Mouse (Mus musculus) CD4-positive, CD25-positive, alpha-beta regulatory T cell, adult 2 months (primary cell): ENCODE data around the gene Mrps23.

Experiments
- DNase-seq: peaks from one replicate; pipeline ENCODE4 v3.0.0-alpha.2; 2012; ENCODE audit warnings: low read depth, low spot score

The Mrps23 gene

DNA sequence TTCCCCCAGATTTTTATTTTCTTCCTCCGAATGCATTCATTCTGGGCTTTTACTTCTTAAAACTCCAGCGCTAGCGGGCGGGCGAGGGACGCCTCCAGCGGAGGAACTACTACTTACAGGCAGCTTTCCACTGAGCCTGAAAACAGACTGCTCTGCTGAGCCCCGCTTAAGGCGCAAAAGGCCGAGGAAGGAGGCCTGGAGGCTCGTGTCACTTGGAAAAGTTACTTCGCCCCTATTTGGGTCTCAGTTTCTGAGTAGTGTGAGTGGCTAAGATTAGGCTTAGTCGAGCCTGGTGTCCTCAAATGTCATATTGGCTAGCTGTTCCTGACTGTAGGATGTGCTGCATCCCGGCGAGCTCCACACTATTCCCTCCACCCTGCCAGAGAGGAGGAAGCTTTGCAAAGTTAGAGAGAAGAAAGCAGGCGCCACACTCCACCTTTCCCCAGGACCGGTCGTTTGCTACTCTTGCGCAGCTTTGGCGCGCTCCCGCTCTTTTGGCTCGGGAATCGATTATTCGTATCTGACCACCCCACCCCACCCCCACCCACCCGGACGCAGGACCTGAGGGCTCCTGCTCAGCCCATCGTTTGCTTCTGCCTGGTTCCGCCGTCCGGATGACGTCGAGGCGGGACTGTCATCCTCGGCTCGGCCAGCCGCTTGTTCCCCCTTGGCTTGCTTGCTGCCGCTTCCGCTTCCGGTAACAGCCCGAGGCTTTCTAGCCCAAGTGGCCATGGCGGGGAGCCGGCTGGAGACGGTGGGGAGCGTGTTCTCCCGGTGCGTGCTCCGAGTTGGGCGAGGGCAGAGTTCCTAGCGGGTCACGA lies at the start of gene Mrps23:
Mrps23 (plus strand) TSS at position 677 of the 821 bp plus-strand sequence.
- DNase-seq, result peak; percentile 95

DNA sequence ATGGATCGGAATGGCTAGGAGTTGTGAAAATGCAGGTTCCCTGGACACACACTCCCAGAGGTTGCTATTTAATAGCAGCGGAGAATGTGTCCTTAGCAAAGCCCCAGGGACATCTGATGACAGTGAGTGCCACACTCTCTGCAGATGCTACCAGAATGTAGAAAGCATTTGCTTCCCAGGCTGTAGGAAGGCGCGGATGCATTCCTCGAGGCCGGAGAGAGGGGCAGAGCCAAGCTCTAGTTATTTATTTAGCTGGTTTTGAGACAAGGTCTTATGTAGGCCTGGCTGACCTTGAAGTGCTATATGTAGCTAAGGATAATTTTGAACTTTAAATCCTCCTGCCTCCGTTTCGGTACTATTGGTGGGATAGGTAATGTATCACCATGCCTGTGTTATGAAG lies 49.7 kb upstream of the Mrps23 start:
- no peak for DNase-seq

DNA sequence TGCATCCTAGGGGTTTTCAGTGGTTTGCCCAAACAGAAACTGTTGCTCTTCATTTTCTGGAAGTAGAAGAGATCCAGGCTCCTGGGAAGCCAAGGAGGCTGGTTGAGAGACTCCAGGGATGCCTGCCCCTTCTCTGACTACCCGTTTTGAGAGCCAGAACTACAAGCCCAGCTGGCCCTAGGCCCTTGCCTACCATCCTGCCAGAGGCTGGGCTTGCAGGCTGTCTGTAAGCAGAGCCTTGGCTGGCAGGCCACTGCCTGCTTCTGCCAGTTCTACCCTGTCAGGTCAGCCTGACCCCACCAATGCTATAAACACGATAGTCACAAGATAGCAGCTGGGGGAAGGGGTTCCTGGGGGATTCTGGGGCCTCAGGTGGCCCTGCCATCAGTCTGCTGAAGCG lies 48.7 kb upstream of the Mrps23 start:
- DNase-seq, result no peak

DNA sequence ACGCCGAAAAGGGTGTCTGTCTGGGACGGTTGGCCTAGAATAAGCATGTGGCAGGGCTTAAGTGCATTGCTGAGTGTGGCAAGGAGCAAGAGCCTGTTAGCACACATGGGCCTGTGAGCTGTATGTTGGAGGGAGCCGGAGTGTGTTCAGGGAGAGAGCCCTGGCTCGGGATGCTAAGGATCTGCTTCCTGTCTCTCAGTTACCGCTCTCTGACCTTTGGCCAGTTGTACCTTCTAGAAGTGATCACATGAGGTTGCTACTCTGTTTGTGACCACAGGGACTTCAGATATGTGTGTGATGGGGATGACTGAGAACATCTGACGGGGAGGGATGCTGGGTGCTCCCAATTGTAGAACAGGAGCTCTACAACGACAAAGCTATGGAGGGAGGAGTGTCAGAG lies 48.2 kb upstream of the Mrps23 start:
- no peak for DNase-seq

DNA sequence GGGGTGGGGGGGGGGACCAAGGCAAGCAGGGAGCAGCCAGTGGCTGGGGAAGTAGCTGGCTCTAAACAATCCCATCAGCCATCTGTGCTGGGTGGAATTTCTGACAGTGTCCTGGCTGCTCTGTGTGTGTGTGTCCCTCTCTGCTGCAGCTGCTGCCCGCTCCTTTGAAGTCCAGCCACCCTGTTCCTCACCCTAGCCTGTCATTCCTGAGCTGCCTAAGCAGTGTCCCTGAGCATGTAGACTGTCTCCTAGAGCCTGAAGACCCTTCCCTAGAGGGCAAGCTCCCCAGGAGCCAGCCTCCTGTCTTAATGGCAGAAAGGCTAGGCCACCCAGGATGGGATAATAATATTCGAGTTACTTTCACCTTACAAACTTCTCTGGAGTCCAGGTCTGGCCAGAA lies 47.8 kb upstream of the Mrps23 start:
- no peak for DNase-seq

DNA sequence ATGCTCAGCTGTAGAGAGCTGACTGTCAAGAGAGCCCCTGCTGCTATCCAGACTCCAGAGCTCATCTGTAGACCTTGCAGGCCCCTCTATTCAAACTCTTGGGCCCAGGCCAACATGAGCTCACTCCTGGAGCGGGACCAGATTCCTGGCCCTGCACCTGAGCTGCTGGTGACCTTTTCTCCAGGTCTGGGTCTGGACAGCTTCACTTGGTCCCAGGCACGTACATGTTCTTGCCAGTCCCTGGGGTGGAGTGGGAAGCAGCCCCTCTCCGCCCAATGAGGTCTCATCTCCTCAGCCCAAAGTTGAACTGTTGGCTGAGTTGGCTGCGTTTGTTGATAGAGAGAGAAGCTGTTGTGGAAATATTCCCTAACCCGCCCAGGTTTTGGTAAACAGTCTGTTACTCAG lies 45.3 kb upstream of the Mrps23 start:
- DNase-seq, result no peak

DNA sequence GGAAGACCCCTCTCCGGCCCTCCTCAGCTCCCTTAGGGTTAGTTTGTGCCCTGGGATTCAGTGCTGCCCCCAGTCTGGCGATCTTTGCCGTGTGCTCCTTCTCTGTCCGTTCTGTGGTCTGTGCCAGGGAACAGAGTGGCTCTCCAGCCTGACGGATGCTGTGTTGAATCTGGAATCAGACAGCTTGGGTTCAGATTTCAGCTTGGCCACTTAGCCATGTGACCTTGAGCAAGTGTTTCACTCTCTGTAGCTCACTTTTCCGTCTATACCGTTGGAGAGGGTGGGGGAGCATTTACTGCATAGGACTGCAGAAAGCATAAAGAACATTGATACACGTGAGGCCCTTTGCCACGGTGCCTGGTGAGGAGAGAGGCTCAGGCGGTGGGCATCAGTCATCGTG lies 44.8 kb upstream of the Mrps23 start:
- no peak for DNase-seq

DNA sequence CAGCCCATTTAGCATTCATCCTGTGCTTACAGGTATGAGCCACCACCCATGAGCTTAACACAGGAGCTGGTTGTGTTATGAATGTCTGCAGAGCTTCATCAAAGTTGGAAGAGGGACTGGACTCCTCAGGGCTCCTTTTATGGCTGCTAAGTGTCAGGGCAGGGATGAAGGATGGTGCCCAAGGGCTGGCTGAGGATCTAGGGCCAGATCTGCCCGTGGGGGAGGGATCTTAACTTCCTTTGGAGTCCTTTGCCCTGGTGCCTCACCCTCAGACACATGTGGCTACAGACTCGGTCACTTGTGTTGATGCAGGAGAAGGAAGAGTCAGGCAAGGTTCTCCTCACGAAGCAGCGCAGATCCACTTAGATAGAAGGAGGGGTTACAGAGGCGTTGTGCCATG lies 43.9 kb upstream of the Mrps23 start:
- no peak for DNase-seq

DNA sequence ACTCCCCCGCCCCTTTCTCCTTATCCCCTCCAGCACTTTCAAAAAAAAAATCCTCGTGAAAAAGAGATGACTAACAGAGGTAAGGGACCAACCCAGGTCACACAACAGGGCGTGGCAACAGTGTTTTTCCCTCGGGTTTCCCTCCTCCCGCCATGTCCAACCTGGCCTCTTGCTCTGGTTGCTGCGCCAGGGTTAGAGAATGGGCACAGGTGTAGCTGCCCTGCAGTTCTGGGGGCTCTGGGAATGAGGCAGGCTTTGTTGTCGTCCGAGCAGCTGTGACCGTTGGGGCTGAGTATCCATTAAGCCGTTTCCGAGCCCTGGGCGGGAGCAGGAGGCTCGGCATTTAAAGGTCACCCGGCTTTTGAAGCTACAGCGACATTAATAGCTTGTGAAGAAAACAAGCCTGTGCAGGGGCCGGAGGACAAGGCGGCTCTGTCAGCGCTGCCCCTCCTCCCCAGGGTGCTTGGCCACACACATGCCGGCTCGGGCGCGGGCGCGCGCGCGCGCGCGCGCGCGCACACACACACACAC lies 43.1 kb upstream of the Mrps23 start:
- DNase-seq, result peak; percentile 54

DNA sequence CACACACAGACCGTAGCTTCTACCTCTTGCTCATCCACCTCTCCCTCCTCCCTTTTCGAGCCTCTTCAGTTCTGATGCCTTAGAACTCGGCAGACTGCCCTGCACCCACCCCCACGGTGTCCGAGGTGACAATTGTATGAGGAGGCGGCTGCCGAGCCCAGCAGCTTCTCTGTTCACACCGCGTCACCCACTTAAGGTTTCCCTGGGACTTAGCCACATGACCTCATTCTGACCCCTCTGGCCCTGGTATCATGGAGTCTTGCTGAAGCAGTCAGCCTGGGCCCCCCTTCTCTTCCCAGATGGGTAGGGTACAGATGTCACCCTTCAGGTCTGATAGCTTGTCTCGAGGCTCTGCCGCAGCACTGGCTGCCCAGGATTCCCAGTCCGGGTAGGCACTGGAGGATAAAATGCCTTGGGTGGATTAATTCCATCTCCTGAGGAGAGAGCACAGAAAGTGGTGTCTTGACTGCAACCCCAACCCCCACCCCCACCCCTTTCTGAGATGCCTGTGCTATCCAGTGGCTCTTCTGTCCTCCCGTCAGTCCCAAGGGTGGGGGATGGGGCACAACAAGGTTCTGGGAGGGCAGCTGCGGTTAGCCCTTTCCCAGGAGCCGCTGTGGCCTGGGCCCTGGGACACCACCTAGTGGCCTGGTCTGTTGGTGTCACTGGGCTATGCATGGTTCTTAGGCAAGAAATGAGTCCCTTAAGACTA lies 42.4 kb upstream of the Mrps23 start:
- DNase-seq, result peak; percentile 78

DNA sequence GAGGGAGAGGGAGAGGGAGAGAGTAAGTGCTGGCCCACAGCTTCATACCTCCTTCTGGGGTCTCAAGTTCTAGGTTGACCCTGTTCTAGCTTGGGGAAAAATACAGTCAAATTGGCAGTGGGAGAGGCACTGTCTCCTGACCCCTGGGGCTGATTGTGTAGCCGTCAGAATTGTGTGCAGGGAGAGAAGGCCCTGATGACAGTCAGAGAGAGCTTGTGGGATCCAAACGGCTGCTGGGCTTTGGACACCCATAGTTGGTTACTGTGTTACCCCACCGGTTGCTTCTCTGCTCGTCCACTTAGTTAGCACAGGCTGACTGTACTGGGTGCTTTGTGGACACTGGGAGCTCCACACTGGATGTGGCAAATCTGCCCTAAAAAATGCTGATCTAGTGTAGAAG lies 41.4 kb upstream of the Mrps23 start:
- DNase-seq, result no peak

DNA sequence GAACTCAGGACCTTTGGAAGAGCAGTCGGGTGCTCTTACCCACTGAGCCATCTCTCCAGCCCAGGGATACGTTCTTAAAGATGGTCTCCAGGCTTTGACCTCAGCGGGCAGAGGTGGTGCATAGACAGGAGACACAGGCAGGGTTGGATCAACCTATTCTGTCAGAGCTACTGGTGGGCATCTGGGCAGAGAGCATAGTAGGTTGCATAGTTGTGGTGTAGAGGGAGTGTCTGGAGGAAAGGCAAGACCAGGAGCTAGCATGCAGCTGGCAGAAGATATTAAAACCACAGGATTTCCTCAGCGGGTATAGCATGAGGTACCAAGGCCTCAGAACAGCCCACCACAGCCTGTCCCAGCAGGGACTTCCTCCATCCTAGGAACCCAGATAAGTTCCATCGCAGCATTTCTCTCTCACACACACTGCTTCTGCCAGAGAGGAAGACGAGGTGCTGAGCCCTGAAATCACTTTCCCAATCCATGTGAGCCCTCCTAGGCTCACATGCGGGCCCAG lies 39.9 kb upstream of the Mrps23 start:
- no peak for DNase-seq

DNA sequence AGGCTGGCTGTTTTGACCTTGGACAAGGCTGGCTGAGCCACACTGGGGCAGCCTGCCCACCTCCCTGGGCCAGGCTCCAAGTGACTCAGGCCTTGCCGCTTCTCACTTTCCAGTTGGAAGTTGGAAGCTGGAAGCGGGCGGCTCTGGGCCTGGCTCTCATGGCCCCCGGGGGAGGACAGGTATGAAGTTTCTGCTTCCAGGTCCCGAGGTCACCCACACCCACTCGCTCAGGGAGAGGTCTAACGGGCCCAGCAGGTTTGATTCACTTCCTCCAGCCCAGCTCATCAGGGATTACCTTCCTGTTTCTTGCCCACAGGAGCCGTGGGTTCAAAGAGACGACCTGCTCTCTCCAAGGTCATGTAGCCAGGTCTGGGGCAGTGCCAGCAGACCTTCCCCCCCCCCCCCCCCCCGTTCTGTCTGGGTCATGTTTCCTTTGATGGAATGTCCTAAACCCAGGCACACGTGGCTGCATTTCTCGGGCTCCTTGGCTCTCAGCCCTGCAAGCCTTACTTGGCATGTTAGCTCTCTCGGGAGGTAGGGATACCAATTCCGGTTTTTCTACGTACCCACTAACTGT lies 39.3 kb upstream of the Mrps23 start:
- no peak for DNase-seq

DNA sequence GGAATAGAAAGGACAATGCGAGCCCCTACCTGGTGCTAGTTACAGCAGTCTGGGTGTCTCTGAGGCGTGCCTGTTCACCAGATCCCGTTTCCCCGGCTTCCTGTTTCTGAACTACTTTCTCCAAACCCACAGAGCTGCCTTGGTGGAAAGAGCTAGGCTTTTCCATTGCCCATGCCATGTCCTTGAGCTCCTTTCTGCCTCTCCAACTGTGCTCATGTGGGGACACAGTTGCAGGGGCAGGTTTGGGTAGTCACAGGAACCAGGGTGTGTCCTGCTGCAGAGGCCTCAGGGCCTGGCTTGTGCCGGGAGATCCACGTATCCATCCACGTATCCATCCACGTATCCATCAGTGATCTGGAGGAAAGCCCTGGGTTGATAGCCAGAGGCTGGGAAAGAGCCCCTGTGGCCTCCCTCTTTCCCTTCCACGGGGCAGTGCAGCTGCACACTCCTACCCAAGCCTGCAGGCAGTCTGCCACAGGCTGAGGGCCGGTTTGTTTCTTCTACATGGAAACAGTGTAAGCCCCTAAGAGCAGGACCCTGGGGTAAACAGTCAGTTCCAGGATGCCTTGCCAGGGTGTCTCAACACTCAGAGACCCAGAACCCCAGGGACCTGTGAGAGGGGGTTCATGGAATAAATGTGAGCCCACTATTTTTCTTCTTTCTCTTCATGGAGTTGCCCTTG lies 38.4 kb upstream of the Mrps23 start:
- no peak for DNase-seq

DNA sequence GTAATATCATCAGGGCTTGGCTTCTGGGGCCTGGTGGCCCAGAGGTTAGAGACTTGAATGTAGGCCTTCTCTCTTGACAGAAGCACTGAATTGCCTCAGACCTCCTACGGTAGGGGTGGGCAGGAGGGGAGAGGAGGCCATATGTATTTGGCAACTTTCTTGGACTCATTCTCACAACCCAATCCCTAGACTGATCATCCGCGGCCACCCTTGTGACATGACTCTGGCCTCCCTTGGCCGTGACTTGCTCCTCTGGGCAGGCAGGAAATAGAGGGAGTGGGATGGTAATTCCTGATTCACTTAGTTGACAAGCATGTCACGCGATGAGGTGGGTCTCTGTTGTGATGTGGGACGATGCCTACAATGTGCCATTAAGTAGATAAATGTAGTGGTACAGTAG lies 37.7 kb upstream of the Mrps23 start:
- no peak for DNase-seq

DNA sequence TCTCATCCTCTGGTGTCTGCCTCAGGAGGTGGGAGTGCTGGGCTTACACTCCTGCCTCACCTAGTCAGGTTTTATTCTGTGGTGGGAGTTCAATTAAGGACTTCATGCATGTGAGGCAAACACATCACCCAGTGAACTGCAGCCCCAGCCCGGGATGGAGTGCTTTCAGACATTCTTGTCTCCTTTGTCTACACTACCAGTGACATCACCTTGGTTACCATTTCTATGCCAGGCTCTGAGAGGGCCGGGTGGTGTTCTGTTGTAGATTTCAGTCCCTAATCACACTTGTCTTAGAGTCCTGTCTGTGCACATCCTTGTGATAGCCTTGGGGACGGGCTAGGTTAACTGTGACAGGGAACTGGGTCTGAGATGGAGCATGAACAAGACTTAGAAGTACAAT lies 35.6 kb upstream of the Mrps23 start:
- DNase-seq, result no peak

DNA sequence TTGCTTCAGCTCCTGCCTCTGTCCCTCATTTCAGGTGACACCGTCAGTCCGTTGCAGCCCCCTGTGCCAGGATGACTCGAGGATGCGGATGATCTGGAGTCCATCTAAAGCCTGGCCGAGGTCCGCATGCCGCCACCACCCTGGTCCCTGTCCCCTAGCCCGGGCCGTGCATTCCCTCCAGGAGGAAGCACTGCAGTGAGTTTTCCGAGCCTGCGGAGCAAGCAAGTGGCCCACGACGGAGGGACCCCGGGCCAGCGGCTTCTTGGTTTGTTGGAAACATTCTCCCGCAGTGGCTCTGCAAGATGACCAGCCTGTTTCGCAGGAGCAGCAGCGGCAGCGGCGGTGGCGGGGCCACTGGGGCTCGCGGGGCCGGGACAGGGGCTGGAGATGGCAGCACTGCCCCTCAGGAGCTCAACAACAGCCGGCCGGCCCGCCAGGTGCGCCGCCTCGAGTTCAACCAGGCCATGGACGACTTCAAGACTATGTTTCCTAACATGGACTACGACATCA lies 34.6 kb upstream of the Mrps23 start:
- DNase-seq, result no peak

DNA sequence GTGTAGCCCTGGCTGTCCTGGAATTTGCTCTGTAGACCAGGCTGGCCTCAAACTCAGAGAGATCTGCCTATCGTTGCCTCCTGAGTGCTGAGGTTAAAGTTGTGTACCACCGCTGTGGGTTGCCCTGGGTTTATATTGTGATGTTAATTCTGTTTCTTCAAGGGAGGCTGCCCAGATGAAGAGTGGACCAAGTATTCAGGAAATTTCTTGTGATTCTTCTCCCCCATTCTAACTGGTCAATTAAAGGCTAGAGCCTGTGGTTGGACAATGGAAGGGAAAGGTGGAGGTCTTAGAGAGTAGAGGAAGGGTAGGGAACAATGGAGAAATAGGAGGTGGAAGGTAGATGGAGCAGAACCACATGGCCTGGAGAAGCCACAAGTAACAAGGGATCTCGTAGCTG lies 33.6 kb upstream of the Mrps23 start:
- no peak for DNase-seq

DNA sequence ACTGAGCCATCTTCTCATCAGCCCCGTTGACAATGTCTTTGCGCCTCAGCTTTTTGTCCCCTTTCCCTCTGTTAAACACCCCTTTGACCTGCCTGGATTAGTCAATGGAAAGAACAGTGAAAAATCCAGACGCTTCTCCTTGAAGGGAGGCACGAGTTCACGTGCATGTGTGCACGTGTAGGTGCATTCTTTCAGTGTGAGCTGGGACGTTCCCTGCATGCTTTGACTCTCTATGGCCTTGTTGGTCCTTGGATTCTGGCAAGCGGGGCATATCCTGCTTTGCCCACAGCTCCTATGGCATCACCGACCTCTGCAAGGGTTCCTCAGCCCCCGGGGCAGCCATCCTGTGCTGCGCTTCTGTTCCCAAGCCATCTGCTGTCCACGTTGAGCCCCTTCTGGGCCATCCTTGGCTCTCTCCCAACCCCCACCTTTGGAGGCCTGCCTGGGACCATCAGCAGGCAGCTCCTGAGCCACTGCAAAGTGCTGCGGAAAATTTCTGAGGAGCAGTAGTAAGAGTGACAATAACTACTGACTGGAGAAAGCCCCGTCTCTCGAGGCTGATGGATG lies 32.2 kb upstream of the Mrps23 start:
- no peak for DNase-seq

DNA sequence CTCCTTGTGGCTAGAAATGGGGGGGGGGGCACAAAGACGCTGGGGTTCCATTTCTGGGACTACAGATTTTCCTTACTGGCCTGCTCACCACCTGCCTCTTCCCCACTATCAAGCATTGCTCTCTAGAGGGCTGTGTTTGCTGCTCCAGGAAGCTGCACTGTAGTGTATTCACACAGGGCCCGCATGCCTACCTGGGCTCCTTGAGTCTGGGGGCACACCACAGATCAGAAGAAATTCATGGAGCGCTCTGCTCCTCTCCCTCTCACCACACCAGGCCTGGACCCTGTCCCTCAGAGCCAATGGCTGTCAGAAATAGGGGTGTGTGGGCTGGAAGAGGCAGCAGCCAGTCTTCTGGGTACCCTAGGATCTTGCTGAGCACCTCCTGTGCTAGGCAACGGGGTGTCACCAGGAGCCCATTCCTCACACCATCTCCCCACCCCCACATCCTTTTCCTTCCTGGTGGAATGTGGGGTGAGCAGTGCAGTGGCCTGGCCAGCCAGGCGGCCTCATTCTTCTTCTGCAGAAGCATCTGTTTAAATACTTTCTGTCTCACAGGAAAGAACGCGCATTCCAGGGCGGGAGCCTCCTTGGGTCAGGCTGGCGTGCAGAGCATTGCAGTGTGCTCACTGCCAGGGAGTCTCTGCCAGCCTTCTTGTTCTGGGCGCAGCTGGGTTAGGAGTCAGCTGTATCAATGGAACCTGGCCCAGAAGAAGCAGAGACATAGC lies 31.4 kb upstream of the Mrps23 start:
- no peak for DNase-seq
